Mouse (Mus musculus): Measurements from ENCODE around the gene Zfp811. TPM values are rescaled to one million over a fixed set of nuclear protein-coding genes. Genes with fewer than 3 reads are reported as not detected.
"Not testable (repeated sequence)": the region's sequence is repeated elsewhere in the genome, so short reads cannot be mapped to it uniquely, and the experiment has no call there.

The Zfp811 gene
- polyA plus RNA-seq (2012; rRNA removed), result 0.05 and 0.13 TPM in 2 replicates

GRCm38 (mm10) chr17:32809544-32810374, at the start of gene Zfp811:
Gene Zfp811 (minus strand): TSS chr17:32809931.
- 19% methylated on average over 17 of the region's 17 CpGs for WGBS

GRCm38 (mm10) chr17:32856713-32857112, 47.0 kb upstream of the Zfp811 start:
- not testable (repeated sequence) for H3K4me3 ChIP-seq (ENCODE audit: control insufficient read depth, insufficient read depth, low read length); DNase-seq; H3K4me1 ChIP-seq (replicated peaks; ENCODE audit: control insufficient read depth, insufficient read depth, low read length); H3K36me3 ChIP-seq (ENCODE audit: control insufficient read depth, insufficient read depth, low read length); H3K27ac ChIP-seq (ENCODE audit: control insufficient read depth, insufficient read depth, low read length); H3K27me3 ChIP-seq (ENCODE audit: control insufficient read depth, insufficient read depth, low read length)
- 54% methylated on average over 4 of the region's 6 CpGs for WGBS

More at GRCm38 (mm10) chr17:32809544-32810374, at the start of gene Zfp811:
- Histone ChIP-seq H3K36me3 (ENCODE audit: control insufficient read depth, insufficient read depth, low read length) (no peaks in the 10 kb centered on the region), H3K27ac (ENCODE audit: control insufficient read depth, insufficient read depth, low read length) (no peak within 1 kb of the TSS), H3K4me3 (ENCODE audit: control insufficient read depth, insufficient read depth, low read length) (no peak within 1 kb of the TSS), H3K27me3 (ENCODE audit: control insufficient read depth, insufficient read depth, low read length) (peaks cover 7% of the 10 kb centered on the region; the same call in 1 of the 2 replicates), H3K4me1 (replicated peaks; ENCODE audit: control insufficient read depth, insufficient read depth, low read length) (no peaks in the 10 kb centered on the region)
- no peak for TF ChIP-seq POLR2A (IDR thresholded peaks at IDR 0.05; ENCODE audit: control insufficient read depth, extremely low read depth, insufficient read depth, low read length, poor library complexity)
- TF ChIP-seq CTCF (IDR thresholded peaks at IDR 0.05; ENCODE audit: borderline replicate concordance, control insufficient read depth, extremely low read depth, insufficient read depth, low read length, poor library complexity), result no peak
- DNase-seq, result no peak

GRCm38 (mm10) chr17:32851581-32851980, 41.9 kb upstream of the Zfp811 start:
- no peak overlapping the region for H3K4me3 ChIP-seq (ENCODE audit: control insufficient read depth, insufficient read depth, low read length)
- DNase-seq, result no peak
- no peaks in the 10 kb centered on the region for H3K4me1 ChIP-seq (replicated peaks; ENCODE audit: control insufficient read depth, insufficient read depth, low read length)
- no peak for TF ChIP-seq CTCF (IDR thresholded peaks at IDR 0.05; ENCODE audit: borderline replicate concordance, control insufficient read depth, extremely low read depth, insufficient read depth, low read length, poor library complexity)
- TF ChIP-seq POLR2A (IDR thresholded peaks at IDR 0.05; ENCODE audit: control insufficient read depth, extremely low read depth, insufficient read depth, low read length, poor library complexity), result no peak
- H3K36me3 ChIP-seq (ENCODE audit: control insufficient read depth, insufficient read depth, low read length), result no peaks in the 10 kb centered on the region
- WGBS, result 89% methylated on average over 7 of the region's 7 CpGs
- H3K27me3 ChIP-seq (ENCODE audit: control insufficient read depth, insufficient read depth, low read length), result no peaks in the 10 kb centered on the region
- H3K27ac ChIP-seq (ENCODE audit: control insufficient read depth, insufficient read depth, low read length), result no peak overlapping the region

GRCm38 (mm10) chr17:32841388-32841787, 31.7 kb upstream of the Zfp811 start:
- WGBS, result 91% methylated on average over 2 of the region's 2 CpGs
- Histone ChIP-seq H3K27ac (ENCODE audit: control insufficient read depth, insufficient read depth, low read length) (no peak overlapping the region), H3K4me1 (replicated peaks; ENCODE audit: control insufficient read depth, insufficient read depth, low read length) (no peaks in the 10 kb centered on the region), H3K36me3 (ENCODE audit: control insufficient read depth, insufficient read depth, low read length) (no peaks in the 10 kb centered on the region), H3K4me3 (ENCODE audit: control insufficient read depth, insufficient read depth, low read length) (no peak overlapping the region), H3K27me3 (ENCODE audit: control insufficient read depth, insufficient read depth, low read length) (no peaks in the 10 kb centered on the region)
- TF ChIP-seq POLR2A (IDR thresholded peaks at IDR 0.05; ENCODE audit: control insufficient read depth, extremely low read depth, insufficient read depth, low read length, poor library complexity) (no peak), CTCF (IDR thresholded peaks at IDR 0.05; ENCODE audit: borderline replicate concordance, control insufficient read depth, extremely low read depth, insufficient read depth, low read length, poor library complexity) (no peak)
- no peak for DNase-seq

GRCm38 (mm10) chr17:32839083-32839802, 29.5 kb upstream of the Zfp811 start:
- 56% methylated on average over 15 of the region's 15 CpGs for WGBS
- no peak for TF ChIP-seq CTCF (IDR thresholded peaks at IDR 0.05; ENCODE audit: borderline replicate concordance, control insufficient read depth, extremely low read depth, insufficient read depth, low read length, poor library complexity)
- no peak for TF ChIP-seq POLR2A (IDR thresholded peaks at IDR 0.05; ENCODE audit: control insufficient read depth, extremely low read depth, insufficient read depth, low read length, poor library complexity)
- H3K36me3 ChIP-seq (ENCODE audit: control insufficient read depth, insufficient read depth, low read length), result no peaks in the 10 kb centered on the region
- no peaks in the 10 kb centered on the region for H3K27me3 ChIP-seq (ENCODE audit: control insufficient read depth, insufficient read depth, low read length)
- H3K4me1 ChIP-seq (replicated peaks; ENCODE audit: control insufficient read depth, insufficient read depth, low read length), result no peaks in the 10 kb centered on the region
- H3K4me3 ChIP-seq (ENCODE audit: control insufficient read depth, insufficient read depth, low read length), result no peak overlapping the region
- DNase-seq, result no peak
- no peak overlapping the region for H3K27ac ChIP-seq (ENCODE audit: control insufficient read depth, insufficient read depth, low read length)

GRCm38 (mm10) chr17:32830418-32830782, 20.7 kb upstream of the Zfp811 start:
- WGBS, result 31% methylated on average over 3 of the region's 3 CpGs
- TF ChIP-seq CTCF (IDR thresholded peaks at IDR 0.05; ENCODE audit: borderline replicate concordance, control insufficient read depth, extremely low read depth, insufficient read depth, low read length, poor library complexity) (no peak), POLR2A (IDR thresholded peaks at IDR 0.05; ENCODE audit: control insufficient read depth, extremely low read depth, insufficient read depth, low read length, poor library complexity) (no peak)
- Histone ChIP-seq H3K27ac (ENCODE audit: control insufficient read depth, insufficient read depth, low read length) (no peak overlapping the region), H3K27me3 (ENCODE audit: control insufficient read depth, insufficient read depth, low read length) (no peaks in the 10 kb centered on the region), H3K36me3 (ENCODE audit: control insufficient read depth, insufficient read depth, low read length) (no peaks in the 10 kb centered on the region), H3K4me1 (replicated peaks; ENCODE audit: control insufficient read depth, insufficient read depth, low read length) (peaks cover 3% of the 10 kb centered on the region; the same call in 1 of the 2 replicates), H3K4me3 (ENCODE audit: control insufficient read depth, insufficient read depth, low read length) (no peak overlapping the region)
- no peak for DNase-seq
